Mouse (Mus musculus): ENCODE measurements around the gene Filip1l.

- no peak for TF ChIP-seq CTCF (IDR thresholded peaks at IDR 0.05; ENCODE audit: borderline replicate concordance, control insufficient read depth, extremely low read depth, insufficient read depth, low read length, poor library complexity)
- TF ChIP-seq POLR2A (IDR thresholded peaks at IDR 0.05; ENCODE audit: control insufficient read depth, extremely low read depth, insufficient read depth, low read length, poor library complexity): no peak
Observed at GRCm38 (mm10) chr16:57364498-57364897, 11.6 kb downstream of the Filip1l start.
